Mouse (Mus musculus) monocyte, adult 5-6 weeks (primary cell): ENCODE results near the gene P3h4. TPM values are rescaled to one million over a fixed set of nuclear protein-coding genes. Genes with fewer than 3 reads are reported as not detected.

Experiments
- ATAC-seq: fragments of 153-309, 156-312 bp; replicated peaks from 2 replicates; pipeline ENCODE4 v1.8.0; 2017; ENCODE audit warnings: mild to moderate bottlenecking; ENCODE audit not compliant: low TSS enrichment, insufficient number of reproducible peaks, severe bottlenecking, poor library complexity, low FRiP score
- total RNA-seq: library from RNA; stranded (forward); fragments of 200-1000, 200-491, 200-594 nt; gene quantifications from 3 replicates; pipeline ENCODE4 v1.2.3, GENCODE M21; 2017

Gene P3h4
- total RNA-seq = 0.64 to 5.3 TPM (median 3.1 TPM) in 3 replicates

GRCm38 (mm10) chr11:100414021-100414913, at the start of gene P3h4:
TSS of gene P3h4 (minus strand) at chr11:100414836.
- ATAC-seq = no peak; the same call in 1 of the 2 replicates

GRCm38 (mm10) chr11:100462699-100463098, 48.1 kb upstream of the P3h4 start:
- ATAC-seq = no peak

GRCm38 (mm10) chr11:100457711-100458110, 43.1 kb upstream of the P3h4 start:
- ATAC-seq = no peak

GRCm38 (mm10) chr11:100457247-100457646, 42.6 kb upstream of the P3h4 start:
- no peak for ATAC-seq

- ATAC-seq = no peak
These were observed 28.0 kb upstream of the P3h4 start for GRCm38 (mm10) chr11:100442625-100443024.

GRCm38 (mm10) chr11:100441797-100442196, 27.2 kb upstream of the P3h4 start, which contains the start of the genes Nt5c3b and Klhl10:
TSS of gene Nt5c3b (minus strand) at chr11:100441808.
TSS of gene Klhl10 (plus strand) at chr11:100441917.
- ATAC-seq = no peak

- peak; percentile 86 for ATAC-seq
These were observed 26.3 kb upstream of the P3h4 start for GRCm38 (mm10) chr11:100440691-100441522.

- no peak for ATAC-seq
These were observed 23.3 kb upstream of the P3h4 start for GRCm38 (mm10) chr11:100437901-100438300.

GRCm38 (mm10) chr11:100435678-100436246, 21.1 kb upstream of the P3h4 start:
- ATAC-seq = no peak

- no peak for ATAC-seq
These were observed 17.4 kb upstream of the P3h4 start for GRCm38 (mm10) chr11:100432002-100432401.

- no peak for ATAC-seq
These were observed 15.4 kb upstream of the P3h4 start for GRCm38 (mm10) chr11:100430052-100430451.

- ATAC-seq = no peak
These were observed 14.1 kb upstream of the P3h4 start for GRCm38 (mm10) chr11:100428612-100429199.

GRCm38 (mm10) chr11:100426820-100427219, 12.2 kb upstream of the P3h4 start:
- no peak for ATAC-seq

- ATAC-seq = no peak; the same call in 1 of the 2 replicates
These were observed 11.2 kb upstream of the P3h4 start for GRCm38 (mm10) chr11:100425851-100426250.

GRCm38 (mm10) chr11:100423836-100424235, 9.2 kb upstream of the P3h4 start:
- no peak for ATAC-seq

GRCm38 (mm10) chr11:100421537-100421936, 6.9 kb upstream of the P3h4 start:
- ATAC-seq = no peak

- no peak for ATAC-seq
These were observed 532 bp upstream of the P3h4 start, which contains the start of gene Fkbp10 for GRCm38 (mm10) chr11:100414914-100415822. TSS of gene Fkbp10 (plus strand) at chr11:100415697.

GRCm38 (mm10) chr11:100413541-100413940, 1.1 kb downstream of the P3h4 start:
- ATAC-seq = no peak
